Mouse (Mus musculus) kidney, embryonic 15.5 days (tissue): Measurements from ENCODE around the gene Stk19. TPM values are rescaled to one million over a fixed set of nuclear protein-coding genes. Genes with fewer than 3 reads are reported as not detected.
"Not testable (repeated sequence)": the region's sequence is repeated elsewhere in the genome, so short reads cannot be mapped to it uniquely, and the experiment has no call there.

Experiments
- ATAC-seq: fragments of 200-750 bp; cut with Nextera tagmentation; replicated peaks from 2 replicates; pipeline ENCODE4 v1.8.0; 2017; ENCODE audit warnings: moderate TSS enrichment; ENCODE audit not compliant: low FRiP score
- H3K27ac ChIP-seq: fragments of 300-500 bp; sonication (generic); 2 replicates; pipeline ENCODE4 v1.5.1; 2015; ENCODE audit warnings: mild to moderate bottlenecking, inconsistent platforms
- H3K27me3 ChIP-seq: fragments of 300-500 bp; sonication (generic); 2 replicates; pipeline ENCODE4 v1.6.1; 2015; ENCODE audit warnings: inconsistent platforms
- H3K36me3 ChIP-seq: fragments of 300-500 bp; sonication (generic); 2 replicates; pipeline ENCODE4 v1.6.1; 2015; ENCODE audit warnings: inconsistent platforms
- H3K4me1 ChIP-seq: fragments of 300-500 bp; sonication (generic); 2 replicates; pipeline ENCODE4 v1.6.1; 2015; ENCODE audit warnings: inconsistent platforms
- H3K4me2 ChIP-seq: fragments of 300-500 bp; sonication (generic); 2 replicates; pipeline ENCODE4 v1.6.1; 2015; ENCODE audit warnings: moderate library complexity, mild to moderate bottlenecking, inconsistent platforms
- H3K4me3 ChIP-seq: fragments of 300-500 bp; sonication (generic); replicated peaks from 2 replicates; pipeline ENCODE4 v1.5.1; 2015; ENCODE audit warnings: mild to moderate bottlenecking, inconsistent platforms
- H3K9ac ChIP-seq: fragments of 300-500 bp; sonication (generic); 2 replicates; pipeline ENCODE4 v1.6.1; 2015; ENCODE audit warnings: mild to moderate bottlenecking, inconsistent platforms
- H3K9me3 ChIP-seq: fragments of 300-500 bp; sonication (generic); replicated peaks from 2 replicates; pipeline ENCODE4 v1.6.1; 2016; ENCODE audit warnings: inconsistent platforms
- WGBS: fragments of 180-500 bp; shearing (Covaris S2); methylation state at CpG from one replicate; pipeline ENCODE4 v1.1.7; 2015; ENCODE audit warnings: mixed read lengths; 5-methylcytosine and 5-hydroxymethylcytosine counted together
- polyA plus RNA-seq: library from polyadenylated mRNA; unstranded; fragments of >200 nt; fragmentation: Nextera tagmentation; extraction: Ambion mirVana; gene quantifications from 2 replicates; pipeline ENCODE4 v1.2.1, GENCODE M21; 2015

Stk19 gene
- polyA plus RNA-seq, 1 experiment from 2014 or later: 29.6 TPM

GRCm38 (mm10) chr17:34804301-34804700 is 32.4 kb downstream of the Stk19 start, which contains the start of gene Cyp21a1:
Cyp21a1 (minus strand) TSS chr17:34804561.
- H3K27me3 ChIP-seq, H3K9me3 ChIP-seq, H3K27ac ChIP-seq, H3K36me3 ChIP-seq, H3K4me2 ChIP-seq, H3K4me3 ChIP-seq, H3K4me1 ChIP-seq, ATAC-seq, H3K9ac ChIP-seq: not testable (repeated sequence)
- WGBS: 92% methylated on average over 5 of the region's 6 CpGs

GRCm38 (mm10) chr17:34803367-34803766 is 33.4 kb downstream of the Stk19 start:
- not testable (repeated sequence) for H3K27ac ChIP-seq, H3K9ac ChIP-seq, H3K4me1 ChIP-seq, H3K27me3 ChIP-seq, ATAC-seq, H3K4me3 ChIP-seq, H3K36me3 ChIP-seq, H3K4me2 ChIP-seq, H3K9me3 ChIP-seq
- whole genome bisulfite sequencing: 94% methylated on average over 6 of the region's 6 CpGs

GRCm38 (mm10) chr17:34802756-34803155 is 34.0 kb downstream of the Stk19 start:
- H3K4me3 ChIP-seq, H3K27me3 ChIP-seq, H3K4me1 ChIP-seq, ATAC-seq, H3K9me3 ChIP-seq, H3K36me3 ChIP-seq, H3K4me2 ChIP-seq, H3K9ac ChIP-seq, H3K27ac ChIP-seq: not testable (repeated sequence)
- 92% methylated on average over 9 of the region's 9 CpGs for WGBS

GRCm38 (mm10) chr17:34800781-34801305 is 35.9 kb downstream of the Stk19 start:
- not testable (repeated sequence) for H3K4me3 ChIP-seq, H3K36me3 ChIP-seq, H3K9me3 ChIP-seq, ATAC-seq, H3K4me1 ChIP-seq, H3K27ac ChIP-seq, H3K27me3 ChIP-seq, H3K4me2 ChIP-seq, H3K9ac ChIP-seq
- WGBS: 91% methylated on average over 16 of the region's 16 CpGs

- Histone ChIP-seq H3K27me3 (no peaks in the 10 kb centered on the region), H3K9ac (no peak overlapping the region), H3K27ac (no peak overlapping the region), H3K9me3 (no peaks in the 10 kb centered on the region), H3K4me3 (no peak overlapping the region), H3K36me3 (no peaks in the 10 kb centered on the region), H3K4me1 (no peaks in the 10 kb centered on the region), H3K4me2 (no peak overlapping the region)
- ATAC-seq: no peak
- WGBS: 82% methylated on average over 4 of the region's 4 CpGs
Observed at GRCm38 (mm10) chr17:34799531-34799925, 37.2 kb downstream of the Stk19 start.

- Histone ChIP-seq H3K9me3 (no peaks in the 10 kb centered on the region), H3K36me3 (no peaks in the 10 kb centered on the region), H3K9ac (no peak overlapping the region), H3K4me1 (no peaks in the 10 kb centered on the region), H3K4me3 (no peak overlapping the region), H3K4me2 (no peak overlapping the region), H3K27ac (no peak overlapping the region), H3K27me3 (no peaks in the 10 kb centered on the region)
- no peak for ATAC-seq
- WGBS: 92% methylated on average over 15 of the region's 17 CpGs
Observed at GRCm38 (mm10) chr17:34798866-34799530, 37.7 kb downstream of the Stk19 start.

GRCm38 (mm10) chr17:34798071-34798470 is 38.7 kb downstream of the Stk19 start:
- not testable (repeated sequence) for H3K4me1 ChIP-seq, H3K4me2 ChIP-seq, H3K4me3 ChIP-seq, H3K9ac ChIP-seq, H3K27ac ChIP-seq, H3K36me3 ChIP-seq, H3K9me3 ChIP-seq, H3K27me3 ChIP-seq, ATAC-seq
- 93% methylated on average over 6 of the region's 7 CpGs for WGBS

GRCm38 (mm10) chr17:34797211-34797995 is 39.3 kb downstream of the Stk19 start:
- H3K27me3 ChIP-seq, ATAC-seq, H3K36me3 ChIP-seq, H3K4me3 ChIP-seq, H3K9me3 ChIP-seq, H3K4me1 ChIP-seq, H3K27ac ChIP-seq, H3K4me2 ChIP-seq, H3K9ac ChIP-seq: not testable (repeated sequence)
- WGBS: 81% methylated on average over 10 of the region's 10 CpGs

GRCm38 (mm10) chr17:34796311-34797140 is 40.2 kb downstream of the Stk19 start:
- ATAC-seq: no peak
- no peaks in the 10 kb centered on the region for H3K4me1 ChIP-seq
- H3K9ac ChIP-seq: no peak overlapping the region
- H3K9me3 ChIP-seq: 0 out of 2 replicates have a peak, but pooled peaks cover 5% of the 10 kb centered on the region
- no peak overlapping the region for H3K4me3 ChIP-seq
- WGBS: 86% methylated on average over 8 of the region's 8 CpGs
- no peak overlapping the region for H3K4me2 ChIP-seq
- no peaks in the 10 kb centered on the region for H3K27me3 ChIP-seq
- H3K36me3 ChIP-seq: no peaks in the 10 kb centered on the region
- H3K27ac ChIP-seq: no peak overlapping the region

GRCm38 (mm10) chr17:34795633-34796032 is 41.1 kb downstream of the Stk19 start:
- Histone ChIP-seq H3K27me3 (no peaks in the 10 kb centered on the region), H3K4me1 (no peaks in the 10 kb centered on the region), H3K36me3 (no peaks in the 10 kb centered on the region), H3K9ac (no peak overlapping the region), H3K4me3 (no peak overlapping the region), H3K4me2 (no peak overlapping the region), H3K9me3 (0 out of 2 replicates have a peak, but pooled peaks cover 5% of the 10 kb centered on the region), H3K27ac (no peak overlapping the region)
- 64% methylated on average over 9 of the region's 9 CpGs for WGBS
- ATAC-seq: no peak

- ATAC-seq: no peak
- H3K4me1 ChIP-seq: no peaks in the 10 kb centered on the region
- WGBS: 86% methylated on average over 10 of the region's 10 CpGs
Observed at GRCm38 (mm10) chr17:34795016-34795415, 41.7 kb downstream of the Stk19 start.

More at GRCm38 (mm10) chr17:34795016-34795415, 41.7 kb downstream of the Stk19 start:
- Histone ChIP-seq H3K9me3 (0 out of 2 replicates have a peak, but pooled peaks cover 7% of the 10 kb centered on the region), H3K9ac (no peak overlapping the region), H3K4me3 (no peak overlapping the region), H3K27ac (no peak overlapping the region), H3K36me3 (no peaks in the 10 kb centered on the region), H3K27me3 (no peaks in the 10 kb centered on the region), H3K4me2 (no peak overlapping the region)
